Mouse (Mus musculus) ovary, adult 2 months (tissue): Measurements from ENCODE around the gene Ldb1. TPM values are rescaled to one million over a fixed set of nuclear protein-coding genes. Genes with fewer than 3 reads are reported as not detected.

Experiments
- polyA plus RNA-seq: library from polyadenylated mRNA; depleted of rRNA; stranded (reverse); fragments of >200 nt; gene quantifications from 2 replicates; pipeline ENCODE4 v1.2.3, GENCODE M21; 2012; rRNA removed

The Ldb1 gene
- polyA plus RNA-seq: 246 and 274 TPM in 2 replicates

DNA sequence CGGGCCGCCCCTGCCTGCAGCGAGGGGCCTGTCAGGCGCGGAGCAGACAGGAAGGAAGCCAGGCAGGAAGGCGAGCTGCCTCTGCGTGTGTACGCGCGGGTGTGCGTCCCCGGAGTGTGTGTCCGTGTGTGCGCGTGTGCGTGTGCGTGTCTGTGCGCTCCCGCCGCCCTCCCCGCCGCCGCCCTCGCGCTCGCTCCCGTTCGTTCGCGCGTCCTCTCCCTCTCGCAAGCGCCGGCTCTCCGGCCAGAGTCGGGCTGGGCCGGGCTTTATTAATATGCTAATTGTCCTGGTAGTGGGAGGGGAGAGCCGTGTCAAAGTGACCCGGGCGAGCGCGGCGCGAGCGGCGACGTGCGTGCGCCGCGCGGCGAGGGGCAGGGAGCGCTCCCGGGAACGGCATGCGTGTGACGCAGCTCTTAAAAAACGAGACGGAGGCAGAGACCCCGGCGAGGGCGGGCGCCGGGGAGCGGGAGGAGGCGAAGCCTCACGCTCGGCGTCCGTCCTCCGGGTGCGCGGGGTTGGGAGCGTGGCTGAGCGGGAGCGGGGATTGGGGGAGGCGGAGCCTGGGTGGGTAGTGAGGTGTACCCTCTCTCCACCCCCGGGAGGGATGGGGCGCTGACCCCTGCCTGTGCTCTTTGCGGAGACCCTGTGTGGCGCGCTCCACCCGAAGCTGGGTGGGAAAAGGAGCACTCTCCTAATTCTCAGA lies at the start of gene Ldb1:
Gene Ldb1, minus strand, starts transcription at position 222 of the 703 bp plus-strand sequence.

DNA sequence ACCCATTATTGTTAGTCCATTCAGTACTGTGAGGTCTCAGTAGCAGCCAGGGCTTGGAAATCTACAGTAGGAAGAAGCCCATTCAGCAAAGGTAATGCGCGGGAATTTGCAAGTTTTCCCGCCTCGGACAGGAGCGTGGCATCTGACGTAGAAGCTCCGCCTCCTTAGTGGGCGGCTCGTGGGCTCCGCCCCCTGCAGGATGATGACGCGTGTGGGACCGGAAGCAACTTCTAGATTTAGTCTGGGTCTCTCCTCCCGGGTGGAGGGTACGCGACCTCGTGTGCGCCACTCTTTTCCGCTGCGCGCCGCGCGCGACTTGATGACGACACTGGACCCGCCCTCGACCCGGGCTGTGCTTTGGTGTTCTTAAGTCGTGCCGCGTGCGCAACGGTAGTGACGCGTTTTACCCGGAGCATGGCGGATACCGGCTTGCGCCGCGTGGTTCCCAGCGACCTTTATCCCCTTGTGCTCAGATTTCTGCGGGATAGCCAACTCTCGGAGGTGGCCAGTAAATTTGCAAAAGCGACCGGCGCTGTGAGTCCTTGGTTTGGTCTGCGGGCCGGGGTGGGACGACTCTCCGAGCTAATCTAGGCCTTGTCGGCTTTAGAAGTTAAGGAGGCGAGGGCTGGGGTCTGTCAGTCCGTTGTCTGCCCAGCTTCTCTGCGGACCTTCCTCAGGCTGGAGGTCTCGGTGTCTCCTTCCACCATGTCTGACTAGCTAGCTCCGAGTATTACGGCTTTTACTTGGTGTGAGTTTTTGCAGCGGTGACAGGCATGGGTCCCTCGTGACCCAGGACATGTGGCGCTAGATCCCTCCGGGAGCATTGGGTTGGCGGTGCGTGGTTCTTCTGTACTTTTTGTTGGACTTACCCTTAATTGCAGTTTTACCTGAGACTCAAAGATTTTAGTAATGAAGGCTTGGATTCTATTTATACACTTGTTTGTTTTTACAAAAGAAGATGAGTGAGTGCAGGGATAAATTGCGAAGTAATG lies 30.9 kb upstream of the Ldb1 start, which contains the start of gene Nolc1:
Gene Nolc1, plus strand, starts transcription at position 248 of the 992 bp plus-strand sequence.

DNA sequence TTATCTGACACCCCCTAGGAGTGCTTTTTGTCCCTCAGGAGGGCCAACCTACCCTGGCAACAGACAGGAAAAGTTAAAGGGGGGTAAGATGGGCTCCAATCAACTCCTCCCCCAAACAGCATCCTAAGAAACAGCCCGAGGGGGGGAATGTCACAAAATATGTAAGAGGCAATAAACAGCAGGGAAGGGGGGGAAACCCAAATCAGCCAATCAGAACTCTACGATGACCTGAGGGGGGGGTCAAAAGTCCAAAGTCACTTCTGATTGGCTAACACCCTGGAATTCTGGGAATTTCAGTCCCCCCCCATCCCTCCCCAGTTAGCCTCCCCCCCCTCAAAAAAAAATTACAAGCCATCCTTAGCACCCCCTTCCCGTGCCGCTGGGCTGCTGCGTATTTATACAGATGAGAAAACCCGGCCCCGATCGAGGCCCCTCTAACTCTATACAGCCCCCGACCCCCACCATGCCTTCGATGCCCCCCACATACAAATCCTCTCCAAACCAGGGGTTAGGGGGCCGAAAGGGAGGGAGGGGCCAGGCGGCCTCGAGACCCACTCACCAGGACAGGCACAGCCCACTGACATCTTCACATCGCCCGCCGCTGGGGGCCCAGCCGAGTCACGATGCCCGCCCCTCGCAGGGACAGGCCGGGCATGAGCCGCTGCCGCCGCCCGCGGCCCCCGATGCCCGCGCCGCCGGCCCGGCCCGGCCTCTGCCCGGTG lies 582 bp downstream of the Ldb1 start, which contains the start of gene Pprc1:
Gene Pprc1, plus strand, starts transcription at position 616 of the 722 bp plus-strand sequence.

DNA sequence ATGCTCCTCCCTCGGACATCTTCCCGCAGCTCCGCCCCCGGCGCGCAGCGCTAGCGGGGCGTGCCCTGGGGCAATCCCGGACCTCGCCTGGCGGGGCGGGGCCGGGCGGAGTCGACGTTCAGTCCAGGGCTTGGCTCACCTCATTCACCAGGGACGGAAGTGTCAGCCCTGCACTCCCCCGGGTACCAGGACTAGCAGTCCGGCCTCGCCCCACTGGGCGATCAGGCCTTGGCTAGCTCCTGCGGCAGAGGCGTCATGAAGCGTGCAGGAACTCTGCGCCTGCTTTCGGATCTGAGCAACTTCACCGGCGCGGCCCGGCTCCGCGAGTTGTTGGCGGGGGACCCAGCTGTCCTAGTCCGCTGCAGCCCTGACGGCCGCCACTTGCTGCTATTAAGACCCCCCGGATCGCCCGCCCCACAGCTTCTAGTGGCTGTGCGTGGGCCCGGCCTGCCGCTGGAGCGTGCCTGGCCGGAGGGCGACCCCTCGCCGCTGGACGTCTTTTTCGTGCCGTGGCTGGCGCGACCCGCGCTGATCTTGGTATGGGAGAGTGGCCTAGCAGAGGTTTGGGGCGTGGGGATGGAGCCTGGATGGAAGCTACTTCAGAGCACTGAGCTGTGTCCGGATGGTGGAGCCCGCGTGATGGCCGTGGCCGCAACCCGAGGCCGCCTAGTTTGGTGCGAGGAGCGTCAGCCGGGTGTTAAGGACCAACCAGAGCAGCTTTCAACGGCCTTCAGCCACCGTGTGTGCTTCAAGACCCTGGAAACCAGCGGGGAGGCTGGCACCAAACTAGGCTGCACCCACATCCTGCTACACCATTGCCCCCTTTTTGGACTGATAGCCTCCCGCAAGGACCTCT lies 41.4 kb downstream of the Ldb1 start, which contains the start of gene Hps6:
Gene Hps6, plus strand, starts transcription at position 138 of the 856 bp plus-strand sequence.

DNA sequence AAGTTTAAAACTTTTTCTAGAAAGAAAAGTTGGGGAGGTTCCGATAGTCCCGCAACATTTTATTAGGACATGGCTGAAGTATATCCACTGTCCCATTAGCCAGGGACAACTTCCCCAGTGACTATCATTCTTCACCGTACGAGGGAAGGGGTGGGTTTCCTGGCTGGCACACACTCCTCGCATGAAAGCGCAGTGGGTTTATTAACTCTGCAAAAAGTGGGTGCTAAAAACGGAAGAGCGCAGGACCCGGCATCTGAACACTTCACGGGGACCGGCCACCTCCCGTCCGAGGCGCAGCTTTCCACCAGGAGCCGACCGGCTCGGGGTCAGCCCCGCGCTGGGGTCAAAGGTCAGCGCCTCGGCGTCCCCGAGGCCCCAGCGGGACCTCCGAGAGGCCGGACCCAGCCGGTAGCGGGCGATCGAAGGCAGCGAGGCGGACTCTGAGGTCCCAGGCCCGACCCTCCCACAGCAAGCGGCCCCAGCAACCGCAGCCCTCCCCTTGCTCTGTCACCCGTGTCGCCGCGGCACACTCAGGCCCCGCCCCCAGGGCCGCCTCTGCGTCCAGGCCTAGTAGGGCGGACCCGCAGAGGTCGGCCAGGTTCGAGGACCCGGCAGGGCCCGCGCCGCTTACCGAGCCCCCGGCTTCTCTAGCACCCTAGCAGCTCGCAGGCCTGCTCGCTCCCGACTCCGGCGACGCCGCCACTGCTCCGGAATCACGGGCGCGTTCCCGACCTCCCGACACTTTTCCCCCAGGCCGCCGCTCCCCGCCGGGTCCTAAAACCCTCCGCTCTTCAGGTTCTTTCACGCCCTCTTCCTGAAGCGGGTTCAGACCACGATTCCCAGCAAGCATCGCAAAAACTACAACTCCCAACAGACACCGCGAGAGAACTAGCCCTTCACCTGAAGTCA lies 47.0 kb downstream of the Ldb1 start, which contains the start of gene Armh3:
Gene Armh3, minus strand, starts transcription at position 704 of the 909 bp plus-strand sequence.

Other genes starting within 250 kb of the Ldb1 start
- 3.0 and 3.3 TPM in 2 replicates for gene Kcnip2, start 229.2 kb downstream of the Ldb1 start, polyA plus RNA-seq
- 10.2 and 12.3 TPM in 2 replicates for gene Armh3, start 46.7 kb downstream of the Ldb1 start, polyA plus RNA-seq
- 13.8 and 15.4 TPM in 2 replicates for gene Hps6, start 41.7 kb downstream of the Ldb1 start, polyA plus RNA-seq
- 31.1 and 38.3 TPM in 2 replicates for gene Pprc1, start 328 bp downstream of the Ldb1 start, polyA plus RNA-seq
- gene Nolc1, start 30.6 kb upstream of the Ldb1 start, polyA plus RNA-seq: 14.0 and 15.0 TPM in 2 replicates
- not detected in 2 replicates for gene Elovl3, start 86.7 kb upstream of the Ldb1 start, polyA plus RNA-seq
- gene Pitx3, start 103.1 kb upstream of the Ldb1 start, polyA plus RNA-seq: 0.11 and 0.16 TPM in 2 replicates
- 74.1 and 108 TPM in 2 replicates for gene Gbf1, start 107.3 kb upstream of the Ldb1 start, polyA plus RNA-seq